In genomic region chr4:54984502-54984901, GRCm38 (mm10) we compare ENCODE assay signal across 15 mouse cellular contexts.
"Had no signal": no experiment of that assay in that cellular context is flagged by ENCODE, and none has a peak within 500 bp of the region (broad histone marks: within the 10 kb centered on the region; RNA-seq: fewer than 3 reads in every experiment).

No protein-coding gene starts in this region.

- H3K36me3 ChIP-seq: midbrain, embryonic 15.5 days had no signal

- H3K27ac ChIP-seq: midbrain, embryonic 13.5 days; midbrain, embryonic 15.5 days; neural tube, embryonic 13.5 days; neural tube, embryonic 15.5 days had no signal

- ATAC-seq: midbrain, embryonic 13.5 days; midbrain, embryonic 15.5 days had no signal

- H3K27me3 ChIP-seq: midbrain, embryonic 13.5 days; midbrain, embryonic 15.5 days; neural tube, embryonic 13.5 days; neural tube, embryonic 15.5 days had no signal

- DNase-seq: lung, adult 18-20 months; lung, embryonic 14.5 days; lung, postnatal 10 days; lung, postnatal 4 days; right cerebral cortex, postnatal 25 days; right cerebral cortex, postnatal 4 days; spleen, adult 18-20 months; thymus, adult 18-20 months; thymus, postnatal 14 days; thymus, postnatal 36 days had no signal

- H3K9me3 ChIP-seq: midbrain, embryonic 13.5 days; midbrain, embryonic 15.5 days; neural tube, embryonic 13.5 days; neural tube, embryonic 15.5 days had no signal

- H3K4me3 ChIP-seq: midbrain, embryonic 13.5 days; midbrain, embryonic 15.5 days; neural tube, embryonic 13.5 days; neural tube, embryonic 15.5 days had no signal

- H3K4me2 ChIP-seq: lung, embryonic 14.5 days; midbrain, embryonic 11.5 days; midbrain, embryonic 13.5 days; midbrain, embryonic 15.5 days; neural tube, embryonic 13.5 days; neural tube, embryonic 15.5 days had no signal

- H3K9ac ChIP-seq: lung, embryonic 14.5 days; midbrain, embryonic 13.5 days; midbrain, embryonic 15.5 days; neural tube, embryonic 13.5 days; neural tube, embryonic 15.5 days had no signal
